Mouse (Mus musculus) v-Abl transformed pro-B cells (cell line): ENCODE results near the gene Fam186a.

Experiments used
- in situ Hi-C, 2 experiments: fragments of 400-800 bp; cut with MboI; formaldehyde crosslinking; loops; one replicate each; pipeline ENCODE4 v1.15.1; 2025; ENCODE audit not compliant: unreplicated experiment in 2 of 2

Fam186a gene

GRCm38 (mm10) chr15:99875334-99875869 lies 91.5 kb downstream of the Fam186a start, which contains the start of gene Lima1:
Gene Lima1, minus strand, starts transcription at chr15:99875456.
- in situ Hi-C loops: no loop called here

GRCm38 (mm10) chr15:99874612-99875333 lies 92.1 kb downstream of the Fam186a start:
- in situ Hi-C loops: no loop called here

GRCm38 (mm10) chr15:99872543-99872942 lies 94.3 kb downstream of the Fam186a start:
- in situ Hi-C loops: no loop called here
